Mouse (Mus musculus): ENCODE measurements around the gene Phactr1. TPM values are rescaled to one million over a fixed set of nuclear protein-coding genes. Genes with fewer than 3 reads are reported as not detected.
"Not testable (repeated sequence)": the region's sequence is repeated elsewhere in the genome, so short reads cannot be mapped to it uniquely, and the experiment has no call there.

Phactr1 gene
- polyA plus RNA-seq, 1 experiment from 2014 or later = 25.7 TPM

DNA sequence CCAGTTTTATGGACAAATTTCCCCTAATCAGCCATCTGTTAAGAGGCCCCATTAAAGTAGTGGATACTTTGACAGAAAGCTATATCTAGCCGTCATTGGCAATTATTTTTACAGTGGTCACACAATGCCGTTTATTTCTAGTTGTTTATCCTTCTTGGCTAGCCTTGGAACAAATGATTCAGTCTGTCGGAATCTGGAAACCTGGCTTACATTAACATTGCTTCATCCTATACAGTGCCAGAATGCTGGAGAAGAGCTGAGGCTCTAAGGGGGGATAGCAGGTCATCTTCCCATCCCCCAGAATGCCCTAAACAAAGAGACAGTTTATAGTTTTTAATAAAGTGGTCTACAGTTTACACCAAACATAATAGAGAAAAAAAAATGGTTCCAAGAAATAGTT lies 257.4 kb downstream of the Phactr1 start:
- no peaks in the 10 kb centered on the region for H3K27me3 ChIP-seq
- H3K4me3 ChIP-seq (replicated peaks) = no peak overlapping the region
- H3K9ac ChIP-seq = no peak overlapping the region
- H3K36me3 ChIP-seq = no peaks in the 10 kb centered on the region
- no peaks in the 10 kb centered on the region for H3K9me3 ChIP-seq (replicated peaks)
- peaks cover 9% of the 10 kb centered on the region for H3K4me1 ChIP-seq
- no peak for ATAC-seq (replicated peaks; ENCODE audit: low FRiP score)
- H3K27ac ChIP-seq = no peak overlapping the region
- WGBS = 50% methylated on average over 3 of the region's 3 CpGs
- H3K4me2 ChIP-seq = no peak overlapping the region

- 81% methylated on average over 1 of the region's 1 CpGs for WGBS
- Histone ChIP-seq H3K4me3 (replicated peaks) (no peak overlapping the region), H3K4me1 (peaks cover 9% of the 10 kb centered on the region), H3K36me3 (no peaks in the 10 kb centered on the region), H3K27ac (no peak overlapping the region), H3K9me3 (replicated peaks) (no peaks in the 10 kb centered on the region), H3K4me2 (no peak overlapping the region), H3K9ac (no peak overlapping the region), H3K27me3 (no peaks in the 10 kb centered on the region)
- no peak for ATAC-seq (replicated peaks; ENCODE audit: low FRiP score)
These were observed 257.9 kb downstream of the Phactr1 start for GRCm38 (mm10) chr13:42938346-42938745.

DNA sequence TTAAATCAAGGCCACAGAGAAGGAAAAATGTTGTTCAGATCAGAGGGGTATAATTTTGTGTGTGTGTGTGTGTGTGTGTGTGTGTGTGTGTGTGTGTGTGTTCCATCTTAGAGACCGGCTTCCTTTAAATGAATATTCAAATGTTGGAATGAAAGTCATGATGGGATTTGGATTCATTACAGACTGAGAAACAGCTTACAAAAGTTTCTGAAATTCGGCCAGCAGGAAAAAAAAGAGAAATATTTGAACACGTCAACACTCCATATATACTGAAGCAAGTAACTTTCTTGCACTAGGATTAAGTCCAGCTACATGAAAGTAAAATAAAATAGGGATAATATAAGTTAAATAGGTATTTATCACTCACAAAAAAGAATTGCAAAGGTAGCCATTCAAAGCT lies 259.8 kb downstream of the Phactr1 start:
- no peak for ATAC-seq (replicated peaks; ENCODE audit: low FRiP score)
- WGBS = 75% methylated on average over 3 of the region's 3 CpGs
- no peaks in the 10 kb centered on the region for H3K36me3 ChIP-seq
- no peaks in the 10 kb centered on the region for H3K27me3 ChIP-seq
- H3K4me2 ChIP-seq = no peak overlapping the region
- peaks cover 4% of the 10 kb centered on the region; the same call in 1 of the 2 replicates for H3K4me1 ChIP-seq
- no peak overlapping the region for H3K9ac ChIP-seq
- no peak overlapping the region for H3K27ac ChIP-seq
- H3K4me3 ChIP-seq (replicated peaks) = no peak overlapping the region
- H3K9me3 ChIP-seq (replicated peaks) = no peaks in the 10 kb centered on the region

- Histone ChIP-seq H3K27me3 (no peaks in the 10 kb centered on the region), H3K4me2 (no peak overlapping the region), H3K27ac (peak overlapping the region; percentile 78), H3K4me1 (peaks cover 13% of the 10 kb centered on the region), H3K36me3 (no peaks in the 10 kb centered on the region), H3K9ac (no peak overlapping the region), H3K4me3 (replicated peaks) (no peak overlapping the region), H3K9me3 (replicated peaks) (no peaks in the 10 kb centered on the region)
- WGBS = 63% methylated on average over 3 of the region's 3 CpGs
- no peak for ATAC-seq (replicated peaks; ENCODE audit: low FRiP score)
These were observed 263.7 kb downstream of the Phactr1 start for GRCm38 (mm10) chr13:42944106-42944505.

- ATAC-seq (replicated peaks; ENCODE audit: low FRiP score) = peak; percentile 57; the same call in 1 of the 2 replicates
- not testable (repeated sequence) for H3K36me3 ChIP-seq
- 11% methylated on average over 4 of the region's 4 CpGs for WGBS
These were observed 264.8 kb downstream of the Phactr1 start for GRCm38 (mm10) chr13:42945201-42945600.

GRCm38 (mm10) chr13:42948717-42949265 lies 268.4 kb downstream of the Phactr1 start:
- no peaks in the 10 kb centered on the region for H3K36me3 ChIP-seq
- H3K27ac ChIP-seq = peak overlapping the region; percentile 65; the same call in 1 of the 2 replicates
- no peak overlapping the region for H3K4me2 ChIP-seq
- ATAC-seq (replicated peaks; ENCODE audit: low FRiP score) = no peak
- H3K4me3 ChIP-seq (replicated peaks) = no peak overlapping the region
- peaks cover 35% of the 10 kb centered on the region for H3K4me1 ChIP-seq
- H3K9ac ChIP-seq = no peak overlapping the region
- H3K27me3 ChIP-seq = no peaks in the 10 kb centered on the region
- WGBS = 66% methylated on average over 10 of the region's 10 CpGs
- no peaks in the 10 kb centered on the region for H3K9me3 ChIP-seq (replicated peaks)

More at GRCm38 (mm10) chr13:42945201-42945600, 264.8 kb downstream of the Phactr1 start:
- not testable (repeated sequence) for H3K27ac ChIP-seq; H3K4me3 ChIP-seq (replicated peaks); H3K9ac ChIP-seq; H3K27me3 ChIP-seq; H3K4me2 ChIP-seq; H3K9me3 ChIP-seq (replicated peaks)
- peaks cover 23% of the 10 kb centered on the region for H3K4me1 ChIP-seq

DNA sequence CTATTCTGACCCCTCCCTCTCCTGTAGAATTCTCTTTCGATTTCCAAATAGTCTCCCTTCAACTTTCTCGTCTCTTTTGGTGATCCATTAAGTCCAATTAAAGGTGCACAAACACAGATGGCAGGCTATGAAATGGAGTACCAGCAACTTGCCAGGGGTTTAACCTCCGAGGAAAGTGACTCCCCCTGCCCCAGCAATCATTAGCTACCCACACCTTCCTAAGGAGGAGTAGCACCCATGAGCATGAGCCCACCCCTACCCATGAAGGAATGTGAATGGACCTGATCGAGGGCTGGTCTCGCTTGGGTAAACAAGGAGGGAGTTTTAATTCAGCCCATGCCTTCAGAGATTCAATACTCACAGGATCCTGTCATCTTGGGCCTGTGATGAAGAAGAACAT lies 268.9 kb downstream of the Phactr1 start:
- ATAC-seq (replicated peaks; ENCODE audit: low FRiP score) = peak; percentile 56
- no peak overlapping the region for H3K4me3 ChIP-seq (replicated peaks)
- H3K27me3 ChIP-seq = no peaks in the 10 kb centered on the region
- H3K4me2 ChIP-seq = no peak overlapping the region
- H3K36me3 ChIP-seq = no peaks in the 10 kb centered on the region
- peak overlapping the region; percentile 65 for H3K27ac ChIP-seq
- H3K4me1 ChIP-seq = peaks cover 35% of the 10 kb centered on the region
- H3K9me3 ChIP-seq (replicated peaks) = no peaks in the 10 kb centered on the region
- no peak overlapping the region for H3K9ac ChIP-seq
- WGBS = 52% methylated on average over 5 of the region's 5 CpGs

DNA sequence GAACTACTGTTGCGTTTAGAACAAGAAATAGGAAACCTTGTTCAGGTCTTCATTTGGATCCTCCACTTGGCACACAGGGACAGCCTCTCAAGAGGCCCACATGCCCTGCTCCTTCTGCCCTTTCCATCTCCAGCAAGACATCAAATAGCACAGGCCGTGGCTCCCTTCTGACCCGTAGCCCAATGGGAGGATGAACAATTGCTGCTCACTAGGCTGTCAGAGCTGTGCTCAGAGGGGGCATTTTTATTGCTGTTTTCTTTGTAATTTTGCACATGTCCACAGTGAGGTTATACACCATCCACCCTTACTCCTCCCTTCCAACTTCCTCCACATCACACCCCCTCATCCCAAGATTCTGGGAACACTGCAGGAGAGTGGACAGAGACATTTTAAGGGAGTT lies 269.6 kb downstream of the Phactr1 start:
- ATAC-seq (replicated peaks; ENCODE audit: low FRiP score) = peak; percentile 81

DNA sequence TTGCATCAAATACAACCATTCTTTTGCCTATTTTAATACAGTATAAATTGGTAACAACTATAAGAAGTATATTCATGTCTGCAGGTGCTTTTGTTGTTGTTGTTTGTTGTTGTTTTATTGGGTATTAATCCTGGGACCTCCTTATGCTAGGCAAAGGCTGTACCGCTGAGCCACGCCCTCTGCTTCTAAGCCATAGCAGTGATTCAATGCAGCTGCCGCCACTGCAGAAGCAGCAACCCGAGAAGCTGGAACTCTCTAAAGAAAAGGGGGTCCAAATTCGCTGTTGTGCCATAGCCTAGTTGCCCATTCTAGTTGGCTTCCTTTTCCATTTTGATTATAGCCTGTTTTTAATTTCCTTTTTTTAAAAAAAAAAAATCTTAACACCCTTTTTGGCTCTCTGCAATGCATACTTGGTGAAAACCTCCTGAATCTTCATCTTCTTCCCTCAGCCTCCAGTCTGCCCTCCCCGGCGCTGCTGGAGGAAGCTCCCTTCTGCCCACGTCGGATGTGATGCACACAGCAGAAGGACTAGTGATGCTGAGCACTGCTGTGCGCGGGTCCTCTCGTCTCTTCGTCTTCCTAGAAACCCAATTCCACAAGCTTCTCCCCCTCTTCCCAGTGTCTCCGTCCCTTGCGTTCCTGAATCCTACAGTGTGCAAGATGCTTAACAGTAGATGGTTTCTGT lies 271.8 kb downstream of the Phactr1 start:
- 59% methylated on average over 15 of the region's 15 CpGs for WGBS

More for the DNA sequence above, 269.6 kb downstream of the Phactr1 start:
- H3K4me1 ChIP-seq = peaks cover 31% of the 10 kb centered on the region
- H3K4me2 ChIP-seq = no peak overlapping the region
- no peak overlapping the region for H3K9ac ChIP-seq
- no peaks in the 10 kb centered on the region for H3K27me3 ChIP-seq
- 0 out of 2 replicates have a peak overlapping the region, but pooled peaks have one; percentile 39 for H3K27ac ChIP-seq
- WGBS = 40% methylated on average over 3 of the region's 3 CpGs
- no peaks in the 10 kb centered on the region for H3K9me3 ChIP-seq (replicated peaks)
- no peak overlapping the region for H3K4me3 ChIP-seq (replicated peaks)
- no peaks in the 10 kb centered on the region for H3K36me3 ChIP-seq

GRCm38 (mm10) chr13:42953071-42953470 lies 272.6 kb downstream of the Phactr1 start:
- Histone ChIP-seq H3K9me3 (replicated peaks) (no peaks in the 10 kb centered on the region), H3K4me2 (no peak overlapping the region), H3K27ac (no peak overlapping the region), H3K4me3 (replicated peaks) (no peak overlapping the region), H3K36me3 (no peaks in the 10 kb centered on the region), H3K4me1 (peaks cover 31% of the 10 kb centered on the region), H3K9ac (no peak overlapping the region), H3K27me3 (no peaks in the 10 kb centered on the region)
- 95% methylated on average over 6 of the region's 6 CpGs for WGBS
- ATAC-seq (replicated peaks; ENCODE audit: low FRiP score) = no peak

More for the DNA sequence above, 271.8 kb downstream of the Phactr1 start:
- no peaks in the 10 kb centered on the region for H3K36me3 ChIP-seq
- no peaks in the 10 kb centered on the region for H3K9me3 ChIP-seq (replicated peaks)
- no peaks in the 10 kb centered on the region for H3K27me3 ChIP-seq
- no peak for ATAC-seq (replicated peaks; ENCODE audit: low FRiP score)
- H3K9ac ChIP-seq = no peak overlapping the region
- H3K4me1 ChIP-seq = peaks cover 31% of the 10 kb centered on the region
- no peak overlapping the region for H3K27ac ChIP-seq
- H3K4me3 ChIP-seq (replicated peaks) = no peak overlapping the region
- no peak overlapping the region for H3K4me2 ChIP-seq

DNA sequence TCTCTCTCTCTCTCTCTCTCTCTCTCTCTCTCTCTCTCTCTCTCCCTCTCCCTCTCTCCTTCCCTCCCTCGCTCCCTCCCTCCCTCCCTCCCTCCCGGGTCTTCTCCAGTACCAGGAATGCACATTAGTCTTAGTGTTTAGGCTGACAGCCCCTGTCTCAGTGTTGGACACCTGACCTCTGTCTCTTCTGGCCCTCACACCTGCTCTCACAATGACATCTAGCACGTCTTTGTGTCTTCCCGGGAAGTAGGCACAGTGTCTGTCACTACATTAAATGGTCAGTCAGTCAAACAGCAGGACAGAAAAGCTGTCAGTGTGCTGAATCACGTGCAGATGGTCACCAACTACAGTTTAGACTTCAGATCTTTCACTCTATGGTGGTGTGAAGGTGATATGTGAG lies 273.7 kb downstream of the Phactr1 start:
- Histone ChIP-seq H3K36me3 (no peaks in the 10 kb centered on the region), H3K9ac (no peak overlapping the region), H3K9me3 (replicated peaks) (no peaks in the 10 kb centered on the region), H3K27ac (no peak overlapping the region), H3K4me2 (no peak overlapping the region), H3K4me3 (replicated peaks) (no peak overlapping the region), H3K27me3 (no peaks in the 10 kb centered on the region), H3K4me1 (peaks cover 26% of the 10 kb centered on the region)
- ATAC-seq (replicated peaks; ENCODE audit: low FRiP score) = no peak
- WGBS = 61% methylated on average over 5 of the region's 5 CpGs

- ATAC-seq (replicated peaks; ENCODE audit: low FRiP score) = no peak
- WGBS = 81% methylated on average over 10 of the region's 10 CpGs
These were observed 275.9 kb downstream of the Phactr1 start for GRCm38 (mm10) chr13:42956327-42956726.

More at GRCm38 (mm10) chr13:42956327-42956726, 275.9 kb downstream of the Phactr1 start:
- Histone ChIP-seq H3K9ac (no peak overlapping the region), H3K36me3 (no peaks in the 10 kb centered on the region), H3K27ac (no peak overlapping the region), H3K9me3 (replicated peaks) (no peaks in the 10 kb centered on the region), H3K4me3 (replicated peaks) (no peak overlapping the region), H3K4me1 (peaks cover 11% of the 10 kb centered on the region; the same call in 1 of the 2 replicates), H3K27me3 (no peaks in the 10 kb centered on the region), H3K4me2 (no peak overlapping the region)
